Mouse (Mus musculus) lung, postnatal 14 days (tissue): ENCODE results near the gene Prim2.
"Not testable (repeated sequence)": the region's sequence is repeated elsewhere in the genome, so short reads cannot be mapped to it uniquely, and the experiment has no call there.

Source experiments
- DNase-seq: peaks from one replicate; pipeline ENCODE4 v3.0.0; 2021

Gene Prim2

GRCm38 (mm10) chr1:33649534-33650108, 20.0 kb downstream of the Prim2 start:
- DNase-seq, result no peak

GRCm38 (mm10) chr1:33649021-33649420, 20.6 kb downstream of the Prim2 start:
- no peak for DNase-seq

- no peak for DNase-seq
These were observed 21.9 kb downstream of the Prim2 start for GRCm38 (mm10) chr1:33647661-33648060.

- DNase-seq, result peak; percentile 12
These were observed 22.4 kb downstream of the Prim2 start for GRCm38 (mm10) chr1:33647173-33647572.

- DNase-seq, result peak; percentile 49
These were observed 23.9 kb downstream of the Prim2 start for GRCm38 (mm10) chr1:33645689-33646088.

- DNase-seq, result peak; percentile 13
These were observed 28.5 kb downstream of the Prim2 start for GRCm38 (mm10) chr1:33641139-33641538.

- no peak for DNase-seq
These were observed 29.5 kb downstream of the Prim2 start for GRCm38 (mm10) chr1:33640089-33640488.

- DNase-seq, result no peak
These were observed 30.4 kb downstream of the Prim2 start for GRCm38 (mm10) chr1:33639234-33639633.

GRCm38 (mm10) chr1:33637827-33638226, 31.8 kb downstream of the Prim2 start:
- DNase-seq, result no peak

- DNase-seq, result no peak
These were observed 33.0 kb downstream of the Prim2 start for GRCm38 (mm10) chr1:33636421-33637195.

- DNase-seq, result not testable (repeated sequence)
These were observed 38.5 kb downstream of the Prim2 start for GRCm38 (mm10) chr1:33631002-33631618.

- no peak for DNase-seq
These were observed 41.8 kb downstream of the Prim2 start for GRCm38 (mm10) chr1:33627803-33628202.

- DNase-seq, result no peak
These were observed 42.5 kb downstream of the Prim2 start for GRCm38 (mm10) chr1:33627070-33627469.

GRCm38 (mm10) chr1:33624900-33625299, 44.7 kb downstream of the Prim2 start:
- DNase-seq, result no peak

- DNase-seq, result no peak
These were observed 45.2 kb downstream of the Prim2 start for GRCm38 (mm10) chr1:33624441-33624840.

GRCm38 (mm10) chr1:33621791-33622190, 47.8 kb downstream of the Prim2 start:
- no peak for DNase-seq

- DNase-seq, result no peak
These were observed 49.4 kb downstream of the Prim2 start for GRCm38 (mm10) chr1:33620091-33620788.

GRCm38 (mm10) chr1:33616642-33617041, 53.0 kb downstream of the Prim2 start:
- DNase-seq, result not testable (repeated sequence)

GRCm38 (mm10) chr1:33612100-33612499, 57.5 kb downstream of the Prim2 start:
- no peak for DNase-seq

- DNase-seq, result no peak
These were observed 59.4 kb downstream of the Prim2 start for GRCm38 (mm10) chr1:33610026-33610721.

GRCm38 (mm10) chr1:33608133-33608532, 61.5 kb downstream of the Prim2 start:
- no peak for DNase-seq

- DNase-seq, result no peak
These were observed 65.4 kb downstream of the Prim2 start for GRCm38 (mm10) chr1:33604087-33604699.
